Mouse (Mus musculus): ENCODE data around the gene Phtf2.
"Not testable (repeated sequence)": the region's sequence is repeated elsewhere in the genome, so short reads cannot be mapped to it uniquely, and the experiment has no call there.

GRCm38 (mm10) chr5:20762441-20762840 is 119.5 kb downstream of the Phtf2 start:
- not testable (repeated sequence) for TF ChIP-seq CTCF (IDR thresholded peaks at IDR 0.05; ENCODE audit: borderline replicate concordance, insufficient read depth, low read depth, low read length); POLR2A (IDR thresholded peaks at IDR 0.05; ENCODE audit: borderline replicate concordance, insufficient read depth, low read length)

Measured in cerebellum, adult 2 months (tissue).